Mouse (Mus musculus) limb, embryonic 11.5 days (tissue): ENCODE measurements at regions not wholly inside any gene's neighbourhood (a gene's known extent, or its start where the extent isn't known, plus 50 kb on each side); places are given as distances from the start of the nearest gene placed in this dataset.

Source experiments
- ATAC-seq: fragments of 200-750 bp; cut with Nextera tagmentation; 2 replicates; pipeline ENCODE4 v1.8.0; 2017; ENCODE audit warnings: low read depth; ENCODE audit not compliant: insufficient number of reproducible peaks, low FRiP score, low TSS enrichment
- DNase-seq: peaks from one replicate; pipeline ENCODE4 v3.0.0-alpha.2; 2015; ENCODE audit warnings: low spot score
- H3K27ac ChIP-seq: fragments of 300-500 bp; sonication (generic); replicated peaks from 2 replicates; pipeline ENCODE4 v1.5.1; 2014; ENCODE audit warnings: low read depth, mild to moderate bottlenecking, low read length
- H3K27me3 ChIP-seq: fragments of 300-500 bp; sonication (generic); 2 replicates; pipeline ENCODE4 v1.6.1; 2014; ENCODE audit warnings: mild to moderate bottlenecking, low read length, mixed read lengths; ENCODE audit not compliant: control insufficient read depth, insufficient read depth
- H3K36me3 ChIP-seq: fragments of 300-500 bp; sonication (generic); 2 replicates; pipeline ENCODE4 v1.6.1; 2014; ENCODE audit warnings: mild to moderate bottlenecking, low read length, moderate library complexity, mixed read lengths; ENCODE audit not compliant: control insufficient read depth, insufficient read depth
- H3K4me1 ChIP-seq: fragments of 300-500 bp; sonication (generic); 2 replicates; pipeline ENCODE4 v1.6.1; 2014; ENCODE audit warnings: low read length, mixed read lengths; ENCODE audit not compliant: control insufficient read depth, insufficient read depth
- H3K4me2 ChIP-seq: fragments of 300-500 bp; sonication (generic); 2 replicates; pipeline ENCODE4 v1.6.1; 2014; ENCODE audit warnings: low read depth, mild to moderate bottlenecking, moderate library complexity; ENCODE audit not compliant: severe bottlenecking
- H3K4me3 ChIP-seq: fragments of 300-500 bp; sonication (generic); 2 replicates; pipeline ENCODE4 v1.5.1; 2014; ENCODE audit warnings: low read depth, low read length
- H3K9ac ChIP-seq: fragments of 300-500 bp; sonication (generic); 2 replicates; pipeline ENCODE4 v1.6.1; 2014; ENCODE audit warnings: mild to moderate bottlenecking, low read length
- H3K9me3 ChIP-seq: fragments of 300-500 bp; sonication (generic); 2 replicates; pipeline ENCODE4 v1.6.1; 2016; ENCODE audit warnings: low read length; ENCODE audit not compliant: control insufficient read depth
- WGBS: fragments of 180-500 bp; shearing (Covaris S2); extraction: QIAGEN DNeasy Blood & Tissue Kit; methylation state at CpG from one replicate; pipeline ENCODE4 v1.1.7; 2014; 5-methylcytosine and 5-hydroxymethylcytosine counted together

- WGBS = 80% methylated on average over 12 of the region's 12 CpGs
- Histone ChIP-seq H3K27me3 (no peaks in the 10 kb centered on the region), H3K4me1 (no peaks in the 10 kb centered on the region), H3K9ac (no peak overlapping the region), H3K4me3 (no peak overlapping the region), H3K27ac (no peak overlapping the region), H3K36me3 (no peaks in the 10 kb centered on the region), H3K4me2 (no peak overlapping the region), H3K9me3 (no peaks in the 10 kb centered on the region)
- no peak for DNase-seq
- ATAC-seq = no peak
Measured at GRCm38 (mm10) chr11:63704995-63705580, 217.0 kb downstream of the Hs3st3b1 start.

GRCm38 (mm10) chr11:63706057-63706456 lies 216.0 kb downstream of the Hs3st3b1 start:
- Histone ChIP-seq H3K36me3 (no peaks in the 10 kb centered on the region), H3K4me3 (no peak overlapping the region), H3K4me1 (no peaks in the 10 kb centered on the region), H3K9ac (no peak overlapping the region), H3K27ac (no peak overlapping the region), H3K9me3 (no peaks in the 10 kb centered on the region), H3K4me2 (no peak overlapping the region), H3K27me3 (no peaks in the 10 kb centered on the region)
- 68% methylated on average over 8 of the region's 8 CpGs for whole genome bisulfite sequencing
- ATAC-seq (no peak), DNase-seq (no peak)

GRCm38 (mm10) chr11:63707093-63707492 lies 215.0 kb downstream of the Hs3st3b1 start:
- H3K4me2 ChIP-seq = no peak overlapping the region
- H3K4me1 ChIP-seq = no peaks in the 10 kb centered on the region
- DNase-seq (no peak), ATAC-seq (no peak)
- H3K9ac ChIP-seq = no peak overlapping the region
- H3K36me3 ChIP-seq = no peaks in the 10 kb centered on the region
- H3K4me3 ChIP-seq = no peak overlapping the region
- H3K9me3 ChIP-seq = no peaks in the 10 kb centered on the region
- no peaks in the 10 kb centered on the region for H3K27me3 ChIP-seq
- 56% methylated on average over 5 of the region's 5 CpGs for WGBS
- no peak overlapping the region for H3K27ac ChIP-seq

- Histone ChIP-seq H3K9me3 (no peaks in the 10 kb centered on the region), H3K9ac (no peak overlapping the region), H3K27me3 (no peaks in the 10 kb centered on the region), H3K4me2 (no peak overlapping the region), H3K27ac (no peak overlapping the region), H3K4me3 (no peak overlapping the region), H3K36me3 (no peaks in the 10 kb centered on the region), H3K4me1 (no peaks in the 10 kb centered on the region)
- ATAC-seq = no peak
- 77% methylated on average over 4 of the region's 4 CpGs for WGBS
- DNase-seq = no peak
Measured at GRCm38 (mm10) chr11:63708412-63708811, 213.7 kb downstream of the Hs3st3b1 start.

GRCm38 (mm10) chr11:63712053-63712864 lies 209.8 kb downstream of the Hs3st3b1 start:
- Histone ChIP-seq H3K9me3 (no peaks in the 10 kb centered on the region), H3K4me2 (no peak overlapping the region), H3K27me3 (no peaks in the 10 kb centered on the region), H3K27ac (no peak overlapping the region), H3K4me1 (no peaks in the 10 kb centered on the region), H3K36me3 (no peaks in the 10 kb centered on the region), H3K9ac (no peak overlapping the region), H3K4me3 (no peak overlapping the region)
- ATAC-seq = no peak
- 61% methylated on average over 15 of the region's 15 CpGs for WGBS
- no peak for DNase-seq

GRCm38 (mm10) chr11:63722261-63722660 lies 199.8 kb downstream of the Hs3st3b1 start:
- H3K4me1 ChIP-seq = no peaks in the 10 kb centered on the region
- no peak overlapping the region for H3K27ac ChIP-seq
- 90% methylated on average over 5 of the region's 5 CpGs for WGBS
- H3K27me3 ChIP-seq = no peaks in the 10 kb centered on the region
- H3K4me2 ChIP-seq = no peak overlapping the region
- H3K9ac ChIP-seq = no peak overlapping the region
- H3K9me3 ChIP-seq = no peaks in the 10 kb centered on the region
- DNase-seq (no peak), ATAC-seq (no peak)
- H3K36me3 ChIP-seq = no peaks in the 10 kb centered on the region
- H3K4me3 ChIP-seq = no peak overlapping the region

GRCm38 (mm10) chr11:63730880-63731279 lies 191.2 kb downstream of the Hs3st3b1 start:
- Histone ChIP-seq H3K9ac (no peak overlapping the region), H3K4me2 (no peak overlapping the region), H3K27ac (no peak overlapping the region), H3K36me3 (no peaks in the 10 kb centered on the region), H3K27me3 (no peaks in the 10 kb centered on the region), H3K9me3 (no peaks in the 10 kb centered on the region), H3K4me3 (no peak overlapping the region), H3K4me1 (no peaks in the 10 kb centered on the region)
- no peak for ATAC-seq
- no peak for DNase-seq
- 70% methylated on average over 9 of the region's 9 CpGs for WGBS

- Histone ChIP-seq H3K27ac (peak overlapping the region; percentile 56; the same call in 1 of the 2 replicates), H3K4me3 (no peak overlapping the region), H3K9me3 (no peaks in the 10 kb centered on the region), H3K36me3 (no peaks in the 10 kb centered on the region), H3K27me3 (no peaks in the 10 kb centered on the region), H3K9ac (no peak overlapping the region), H3K4me1 (peaks cover 11% of the 10 kb centered on the region), H3K4me2 (no peak overlapping the region)
- ATAC-seq = peak; percentile 70; the same call in 1 of the 2 replicates
- WGBS = 46% methylated on average over 5 of the region's 5 CpGs
- peak; percentile 47 for DNase-seq
Measured at GRCm38 (mm10) chr11:63753260-63753659, 168.8 kb downstream of the Hs3st3b1 start.
